Mouse (Mus musculus) liver, embryonic 15.5 days (tissue): ENCODE results near the gene Lrrc75a. TPM values are rescaled to one million over a fixed set of nuclear protein-coding genes. Genes with fewer than 3 reads are reported as not detected.

Source experiments
- ATAC-seq: fragments of 200-750 bp; cut with Nextera tagmentation; 2 replicates; pipeline ENCODE4 v1.8.0; 2017; ENCODE audit warnings: moderate number of reproducible peaks, mild to moderate bottlenecking, moderate library complexity; ENCODE audit not compliant: insufficient read depth
- H3K27ac ChIP-seq: fragments of 300-500 bp; sonication (generic); replicated peaks from 2 replicates; pipeline ENCODE4 v1.5.1; 2015; ENCODE audit warnings: mild to moderate bottlenecking, inconsistent platforms
- H3K27me3 ChIP-seq: fragments of 300-500 bp; sonication (generic); 2 replicates; pipeline ENCODE4 v1.6.1; 2015; ENCODE audit warnings: mild to moderate bottlenecking, inconsistent platforms
- H3K36me3 ChIP-seq: fragments of 300-500 bp; sonication (generic); replicated peaks from 2 replicates; pipeline ENCODE4 v1.6.1; 2015; ENCODE audit warnings: moderate library complexity, mild to moderate bottlenecking, inconsistent platforms
- H3K4me1 ChIP-seq: fragments of 300-500 bp; sonication (generic); replicated peaks from 2 replicates; pipeline ENCODE4 v1.6.1; 2015; ENCODE audit warnings: inconsistent platforms
- H3K4me2 ChIP-seq: fragments of 300-500 bp; sonication (generic); 2 replicates; pipeline ENCODE4 v1.6.1; 2015; ENCODE audit warnings: moderate library complexity, mild to moderate bottlenecking, inconsistent platforms
- H3K4me3 ChIP-seq: fragments of 300-500 bp; sonication (generic); replicated peaks from 2 replicates; pipeline ENCODE4 v1.5.1; 2015; ENCODE audit warnings: mild to moderate bottlenecking, inconsistent platforms
- H3K9ac ChIP-seq: fragments of 300-500 bp; sonication (generic); 2 replicates; pipeline ENCODE4 v1.6.1; 2015; ENCODE audit warnings: moderate library complexity, mild to moderate bottlenecking, inconsistent platforms
- H3K9me3 ChIP-seq: fragments of 300-500 bp; sonication (generic); replicated peaks from 2 replicates; pipeline ENCODE4 v1.6.1; 2016; ENCODE audit warnings: inconsistent platforms
- WGBS: fragments of 180-500 bp; shearing (Covaris S2); methylation state at CpG from one replicate; pipeline ENCODE4 v1.1.7; 2015; ENCODE audit warnings: mixed read lengths; ENCODE audit not compliant: insufficient replicate concordance; 5-methylcytosine and 5-hydroxymethylcytosine counted together
- polyA plus RNA-seq: library from polyadenylated mRNA; unstranded; fragments of >200 nt; fragmentation: Nextera tagmentation; extraction: Ambion mirVana; gene quantifications from 2 replicates; pipeline ENCODE4 v1.2.1, GENCODE M21; 2015

Lrrc75a gene
- polyA plus RNA-seq, 1 experiment from 2014 or later = 1.7 TPM

DNA sequence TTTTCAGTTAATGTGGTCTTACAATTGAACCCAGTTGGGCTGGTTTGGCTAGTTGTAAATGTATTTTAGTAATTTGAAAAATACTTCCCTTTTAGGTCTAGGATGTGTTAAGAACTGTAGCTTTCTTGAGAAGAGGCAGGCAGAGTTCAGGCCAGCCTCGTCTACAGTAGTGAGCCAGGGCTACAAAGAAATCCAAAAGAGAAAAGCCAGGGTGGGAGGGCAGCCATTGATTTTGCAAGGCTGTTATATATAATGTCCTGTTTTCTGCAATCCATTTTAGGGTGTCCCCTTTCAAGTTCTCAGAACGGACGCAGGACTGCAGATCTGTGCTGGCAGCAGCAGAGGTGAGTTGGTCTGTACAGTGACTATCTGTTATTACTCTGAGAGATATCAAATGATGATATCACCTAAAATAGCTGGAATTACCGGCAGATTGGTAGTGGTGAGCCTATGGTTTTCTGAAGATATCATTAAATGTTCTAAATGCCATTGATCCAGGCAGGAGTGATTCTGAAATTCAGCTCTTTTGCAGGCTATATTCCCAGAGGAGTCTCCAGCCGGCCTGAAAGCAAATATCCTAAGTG lies 44.1 kb downstream of the Lrrc75a start:
- H3K4me1 ChIP-seq = peaks cover 44% of the 10 kb centered on the region
- peak overlapping the region; percentile 86 for H3K9ac ChIP-seq
- peak overlapping the region; percentile 76 for H3K4me2 ChIP-seq
- no peak for ATAC-seq
- peak overlapping the region; percentile 87 for H3K4me3 ChIP-seq
- H3K36me3 ChIP-seq = peaks cover 49% of the 10 kb centered on the region
- no peaks in the 10 kb centered on the region for H3K9me3 ChIP-seq
- peak overlapping the region; percentile 95 for H3K27ac ChIP-seq
- WGBS = 9% methylated on average over 5 of the region's 5 CpGs
- H3K27me3 ChIP-seq = no peaks in the 10 kb centered on the region

DNA sequence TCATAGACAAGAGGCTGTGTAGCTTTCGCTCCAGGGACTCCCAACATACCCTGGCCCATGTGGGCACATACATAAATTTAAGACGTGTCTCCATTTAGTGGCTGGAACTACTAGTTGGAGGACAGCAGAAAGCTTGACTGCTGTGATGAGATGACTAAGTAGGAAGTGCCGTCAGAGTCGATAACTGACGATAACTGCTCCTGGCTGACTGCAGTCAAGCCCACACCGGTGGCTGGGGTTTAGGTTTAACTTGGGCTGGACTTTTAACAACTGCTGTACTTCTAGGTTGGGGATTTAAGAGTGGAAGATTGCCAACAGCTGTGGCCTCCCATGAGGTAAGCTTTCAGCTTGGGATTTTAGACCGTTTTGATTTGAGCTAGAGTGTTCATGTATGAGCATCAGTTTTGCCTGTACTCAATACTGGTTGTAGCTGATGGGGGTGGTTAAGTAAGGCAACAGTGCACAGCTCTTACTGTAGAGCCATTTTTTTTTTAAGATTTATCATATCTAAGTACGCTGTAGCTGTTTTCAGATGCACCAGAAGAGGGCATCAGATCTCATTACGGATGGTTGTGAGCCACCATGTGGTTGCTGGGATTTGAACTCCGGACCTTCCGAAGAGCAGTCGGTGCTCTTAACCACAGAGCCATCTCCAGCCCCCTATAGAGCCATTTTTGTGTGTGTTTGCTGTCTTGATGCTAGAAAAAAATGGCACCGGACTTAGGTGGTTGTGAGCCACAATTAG lies 44.8 kb downstream of the Lrrc75a start:
- peak; percentile 14 for ATAC-seq
- peak overlapping the region; percentile 87 for H3K4me3 ChIP-seq
- H3K27me3 ChIP-seq = no peaks in the 10 kb centered on the region
- WGBS = under 1% methylated on average over 13 of the region's 13 CpGs
- peak overlapping the region; percentile 76 for H3K4me2 ChIP-seq
- H3K9ac ChIP-seq = peak overlapping the region; percentile 86
- H3K36me3 ChIP-seq = peaks cover 47% of the 10 kb centered on the region
- no peaks in the 10 kb centered on the region for H3K9me3 ChIP-seq
- H3K4me1 ChIP-seq = peaks cover 40% of the 10 kb centered on the region
- peak overlapping the region; percentile 95 for H3K27ac ChIP-seq

DNA sequence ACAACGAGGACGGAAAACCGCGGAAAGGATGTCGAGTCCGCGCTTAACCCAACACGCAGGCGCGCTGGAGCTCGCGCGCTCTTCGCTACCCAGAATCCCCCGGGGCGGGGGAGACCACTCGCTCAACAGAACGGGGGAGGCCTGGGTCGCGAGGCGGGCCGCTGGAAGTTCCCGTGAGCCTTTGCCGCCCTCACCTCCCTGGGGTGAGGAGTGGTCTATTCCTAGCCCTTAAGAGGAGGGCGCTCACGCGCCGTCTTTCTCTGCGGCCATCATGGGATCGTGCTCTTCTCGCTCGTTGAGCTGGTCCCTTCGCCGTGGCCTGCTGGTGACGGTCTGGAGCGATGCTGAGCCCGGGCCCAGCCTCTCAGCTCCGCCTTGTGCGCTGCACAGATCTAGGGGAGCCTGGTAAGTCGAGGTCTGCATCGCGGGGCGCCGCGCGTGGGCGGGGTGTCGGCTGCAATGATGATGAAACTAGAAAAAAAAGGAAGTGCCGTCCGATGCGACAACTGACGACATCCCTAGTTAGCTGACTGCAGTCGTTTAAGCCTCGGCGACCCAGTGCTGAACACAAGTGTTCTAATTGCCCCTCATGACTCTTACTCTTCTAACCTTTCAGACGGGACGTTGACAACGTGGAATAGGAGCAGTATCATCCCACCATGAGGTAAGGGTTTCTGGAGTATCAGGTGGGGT lies 45.6 kb downstream of the Lrrc75a start:
- under 1% methylated on average over 58 of the region's 58 CpGs for WGBS

DNA sequence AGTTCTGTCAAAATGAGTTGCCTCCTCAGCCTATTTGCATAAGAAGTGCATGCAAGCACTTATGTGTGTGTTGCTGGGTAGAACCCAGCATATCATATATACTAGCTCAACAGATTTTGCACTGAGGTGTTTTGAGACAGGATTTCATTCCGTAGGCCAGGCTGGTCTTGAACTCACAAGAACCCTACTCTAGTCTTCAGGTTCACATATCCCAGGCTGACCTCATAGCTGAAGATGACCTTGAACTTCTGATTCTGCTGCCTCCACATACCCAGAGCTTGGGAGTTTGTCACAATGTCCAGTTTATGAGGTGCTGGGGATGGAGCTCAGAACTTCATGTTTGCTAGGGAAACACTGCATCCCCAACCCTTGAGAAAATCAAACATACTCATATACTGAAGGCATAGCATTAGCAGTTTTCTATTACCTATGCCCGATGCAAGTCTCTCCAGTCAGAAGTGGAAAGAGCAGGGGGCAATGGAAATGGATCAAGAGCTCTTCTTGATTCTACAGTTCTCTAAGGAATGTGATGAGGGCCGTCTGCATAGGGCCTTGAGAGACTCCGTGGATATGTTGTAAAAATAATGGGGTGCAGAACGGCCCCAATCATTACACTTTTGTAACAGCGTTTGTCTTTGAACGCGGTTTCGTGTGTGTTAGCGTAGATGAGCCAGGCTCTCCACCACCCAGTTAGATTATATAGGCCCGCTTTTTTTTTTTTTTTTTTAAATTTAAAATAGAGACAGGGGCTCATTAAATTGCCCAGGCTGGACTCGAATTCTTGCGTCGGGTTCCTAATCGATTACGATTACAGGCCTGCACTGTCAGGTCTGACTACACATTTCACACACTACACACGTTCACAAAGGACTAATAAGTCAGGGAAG lies 46.3 kb downstream of the Lrrc75a start:
- peak; percentile 2; the same call in 1 of the 2 replicates for ATAC-seq
- H3K4me1 ChIP-seq = peaks cover 35% of the 10 kb centered on the region
- WGBS = 12% methylated on average over 17 of the region's 17 CpGs

More for the DNA sequence above, 45.6 kb downstream of the Lrrc75a start:
- ATAC-seq = peak; percentile 88
- Histone ChIP-seq H3K36me3 (peaks cover 41% of the 10 kb centered on the region), H3K4me2 (peak overlapping the region; percentile 76), H3K9ac (peak overlapping the region; percentile 86), H3K4me3 (peak overlapping the region; percentile 87), H3K9me3 (no peaks in the 10 kb centered on the region), H3K4me1 (peaks cover 37% of the 10 kb centered on the region), H3K27me3 (no peaks in the 10 kb centered on the region), H3K27ac (peak overlapping the region; percentile 95)

DNA sequence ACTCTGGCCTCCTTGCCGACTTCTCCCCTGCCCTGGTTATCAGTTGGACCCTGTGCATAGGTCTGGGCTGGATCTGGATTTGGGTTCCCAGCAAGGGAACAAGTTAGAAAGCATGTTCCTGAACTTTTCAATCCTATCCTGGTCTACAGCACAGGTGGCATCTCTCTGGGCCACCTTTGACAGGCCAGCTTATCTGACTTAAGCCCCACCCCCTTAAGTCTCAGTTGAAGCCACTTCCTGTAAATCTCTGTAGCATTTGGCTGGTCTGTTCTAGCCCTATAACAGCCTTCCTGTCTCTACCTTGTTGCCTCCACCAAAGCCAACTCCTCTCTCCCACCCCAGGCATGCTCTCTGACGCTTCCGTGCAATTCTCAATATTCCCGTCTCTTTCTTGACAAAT lies 49.8 kb downstream of the Lrrc75a start:
- H3K4me2 ChIP-seq = no peak overlapping the region
- no peaks in the 10 kb centered on the region for H3K27me3 ChIP-seq
- H3K4me1 ChIP-seq = peaks cover 9% of the 10 kb centered on the region
- 77% methylated on average over 4 of the region's 4 CpGs for WGBS
- no peak for ATAC-seq
- H3K27ac ChIP-seq = no peak overlapping the region
- no peak overlapping the region for H3K9ac ChIP-seq
- no peaks in the 10 kb centered on the region for H3K36me3 ChIP-seq
- H3K4me3 ChIP-seq = no peak overlapping the region
- no peaks in the 10 kb centered on the region for H3K9me3 ChIP-seq

More for the DNA sequence above, 46.3 kb downstream of the Lrrc75a start:
- Histone ChIP-seq H3K27me3 (no peaks in the 10 kb centered on the region), H3K9ac (peak overlapping the region; percentile 40), H3K4me3 (peak overlapping the region; percentile 87), H3K9me3 (no peaks in the 10 kb centered on the region), H3K27ac (peak overlapping the region; percentile 95), H3K4me2 (peak overlapping the region; percentile 76), H3K36me3 (peaks cover 34% of the 10 kb centered on the region)

DNA sequence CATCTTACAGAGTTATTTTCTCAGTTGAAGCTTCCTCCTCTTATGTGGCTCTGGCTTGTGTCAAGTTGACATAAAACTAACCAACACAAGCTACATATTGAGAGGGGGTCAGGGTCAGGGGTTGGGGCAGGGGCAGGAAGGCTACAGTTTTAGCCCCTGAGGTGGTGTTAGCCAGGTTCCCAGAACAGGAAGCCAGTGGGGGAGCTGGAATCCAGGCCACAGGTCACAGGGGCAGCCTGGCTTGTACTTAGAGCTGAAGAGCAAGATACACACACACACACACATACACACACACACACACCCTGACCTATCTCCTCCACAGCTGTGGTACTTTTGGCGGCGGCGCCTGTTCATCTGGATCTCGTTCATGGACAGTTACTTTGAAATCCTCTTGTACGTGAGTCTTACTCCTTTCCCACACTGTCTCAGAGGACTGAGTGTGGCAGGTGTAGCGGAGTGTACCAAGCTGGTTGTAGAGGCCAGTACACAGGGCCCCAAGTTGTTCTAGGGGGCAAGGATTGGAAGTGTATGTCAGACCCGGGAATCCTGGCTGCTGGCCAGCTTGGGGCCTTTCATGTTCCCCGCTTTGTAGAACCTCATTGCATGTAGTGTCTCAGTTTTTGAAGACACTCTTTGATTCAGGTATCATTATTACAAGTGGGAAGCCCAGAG lies 56.3 kb downstream of the Lrrc75a start:
- no peaks in the 10 kb centered on the region for H3K27me3 ChIP-seq
- 66% methylated on average over 8 of the region's 8 CpGs for WGBS
- no peak overlapping the region for H3K27ac ChIP-seq
- no peaks in the 10 kb centered on the region for H3K9me3 ChIP-seq
- H3K4me1 ChIP-seq = 0 out of 2 replicates have a peak, but pooled peaks cover 4% of the 10 kb centered on the region
- H3K4me2 ChIP-seq = no peak overlapping the region
- no peak overlapping the region for H3K4me3 ChIP-seq
- H3K9ac ChIP-seq = no peak overlapping the region
- peak; percentile 47; the same call in 1 of the 2 replicates for ATAC-seq
- H3K36me3 ChIP-seq = no peaks in the 10 kb centered on the region

DNA sequence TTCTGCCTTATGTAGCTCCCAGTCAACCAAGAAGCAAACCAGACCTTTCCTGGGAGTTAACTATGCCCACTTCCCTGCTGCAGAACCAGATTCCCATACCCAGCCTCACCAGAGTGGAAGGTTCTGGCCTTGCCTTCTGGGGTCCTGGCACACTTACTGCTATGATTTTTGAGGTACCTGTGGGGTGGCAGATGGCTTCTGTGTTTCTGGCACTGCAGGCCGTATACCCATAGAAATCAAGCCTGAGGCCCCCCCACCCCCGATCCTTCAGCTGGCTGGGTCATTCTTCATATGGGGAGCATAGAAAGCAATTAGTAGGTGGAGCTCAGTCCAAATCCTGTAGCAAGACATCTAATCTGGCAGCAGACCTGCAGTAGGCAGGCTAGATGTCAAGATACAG lies 57.3 kb downstream of the Lrrc75a start:
- no peak for ATAC-seq
- no peak overlapping the region for H3K9ac ChIP-seq
- 88% methylated on average over 2 of the region's 2 CpGs for WGBS
- H3K4me1 ChIP-seq = peaks cover 4% of the 10 kb centered on the region; the same call in 1 of the 2 replicates
- no peak overlapping the region for H3K4me3 ChIP-seq
- no peak overlapping the region for H3K4me2 ChIP-seq
- H3K36me3 ChIP-seq = no peaks in the 10 kb centered on the region
- no peaks in the 10 kb centered on the region for H3K9me3 ChIP-seq
- H3K27ac ChIP-seq = no peak overlapping the region
- H3K27me3 ChIP-seq = no peaks in the 10 kb centered on the region

DNA sequence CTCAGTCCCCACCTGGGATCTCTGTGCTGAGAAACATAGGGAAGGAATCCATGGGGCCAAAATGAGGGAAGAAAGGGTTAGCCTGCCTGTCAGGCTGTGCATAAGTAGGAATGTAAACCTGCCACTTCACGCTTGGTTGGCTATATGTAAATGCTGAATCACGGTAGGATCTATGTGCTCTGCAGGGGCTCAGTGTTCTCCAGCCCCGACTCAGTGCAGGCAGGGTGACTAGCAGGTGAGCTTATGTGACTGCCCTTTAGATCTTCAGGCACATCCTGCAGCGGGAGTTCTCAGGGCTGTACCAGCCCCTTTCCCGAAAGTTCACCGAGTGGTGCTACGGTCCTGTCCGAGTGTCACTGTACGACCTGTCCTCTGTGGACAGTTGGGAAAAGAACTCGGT lies 58.9 kb downstream of the Lrrc75a start:
- Histone ChIP-seq H3K4me1 (peaks cover 21% of the 10 kb centered on the region), H3K4me2 (no peak overlapping the region), H3K4me3 (no peak overlapping the region), H3K27me3 (no peaks in the 10 kb centered on the region), H3K9me3 (no peaks in the 10 kb centered on the region), H3K9ac (no peak overlapping the region), H3K36me3 (no peaks in the 10 kb centered on the region), H3K27ac (no peak overlapping the region)
- no peak for ATAC-seq
- 83% methylated on average over 10 of the region's 10 CpGs for WGBS

DNA sequence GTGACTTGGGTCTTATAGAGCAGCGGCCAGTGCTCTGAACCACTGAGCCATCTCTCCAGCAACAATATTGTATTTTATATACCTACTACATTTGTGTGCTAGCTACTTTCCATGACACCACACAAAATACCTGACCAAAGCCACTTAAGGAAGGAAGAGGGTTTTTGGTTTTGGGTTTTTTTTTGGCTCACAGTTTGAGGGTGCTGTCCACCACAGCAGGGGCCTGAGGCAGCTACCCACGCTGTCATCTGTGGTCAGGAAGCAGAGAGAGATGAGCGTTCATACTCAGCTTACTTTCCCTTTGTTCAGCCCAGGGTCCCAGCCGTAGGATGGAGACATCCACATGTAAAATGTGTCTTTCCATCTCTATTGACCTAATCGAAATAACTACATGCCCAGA lies 61.3 kb downstream of the Lrrc75a start:
- H3K27ac ChIP-seq = no peak overlapping the region
- H3K4me1 ChIP-seq = peaks cover 20% of the 10 kb centered on the region
- H3K36me3 ChIP-seq = no peaks in the 10 kb centered on the region
- H3K4me3 ChIP-seq = no peak overlapping the region
- ATAC-seq = no peak
- no peak overlapping the region for H3K4me2 ChIP-seq
- H3K9me3 ChIP-seq = no peaks in the 10 kb centered on the region
- WGBS = 71% methylated on average over 5 of the region's 5 CpGs
- H3K27me3 ChIP-seq = no peaks in the 10 kb centered on the region
- no peak overlapping the region for H3K9ac ChIP-seq

DNA sequence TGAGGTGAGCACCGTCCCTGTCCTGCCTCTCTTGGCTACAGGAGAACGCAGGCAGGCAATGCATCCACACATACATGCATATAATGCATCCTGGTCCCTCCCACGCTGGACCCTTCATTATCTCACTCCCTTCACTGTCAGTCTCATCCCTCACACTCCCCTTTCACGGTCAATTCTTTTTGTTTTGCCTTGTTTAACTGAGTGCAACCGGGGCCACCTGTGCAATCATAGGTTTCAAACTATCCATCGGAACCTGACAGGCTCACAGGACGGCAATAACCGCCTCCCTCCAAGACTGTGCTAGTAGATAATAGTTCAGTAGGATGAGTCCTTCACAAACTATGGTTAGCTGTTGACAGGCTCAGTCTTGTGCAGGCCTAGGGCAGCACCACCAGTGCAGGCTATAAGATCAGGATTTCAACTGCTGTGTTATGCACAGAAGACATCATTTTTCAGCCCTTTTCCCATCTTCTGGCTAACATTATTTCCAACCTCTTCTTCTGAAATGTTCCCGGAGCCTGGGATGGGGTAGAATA lies 63.6 kb downstream of the Lrrc75a start:
- no peaks in the 10 kb centered on the region for H3K36me3 ChIP-seq
- 52% methylated on average over 9 of the region's 9 CpGs for WGBS
- H3K4me1 ChIP-seq = peaks cover 25% of the 10 kb centered on the region
- H3K27ac ChIP-seq = no peak overlapping the region
- H3K27me3 ChIP-seq = no peaks in the 10 kb centered on the region
- H3K9ac ChIP-seq = no peak overlapping the region
- H3K4me3 ChIP-seq = no peak overlapping the region
- no peak overlapping the region for H3K4me2 ChIP-seq
- no peaks in the 10 kb centered on the region for H3K9me3 ChIP-seq
- no peak for ATAC-seq
